Mouse (Mus musculus): ENCODE results near the gene Adcy4.

Gene Adcy4

DNA sequence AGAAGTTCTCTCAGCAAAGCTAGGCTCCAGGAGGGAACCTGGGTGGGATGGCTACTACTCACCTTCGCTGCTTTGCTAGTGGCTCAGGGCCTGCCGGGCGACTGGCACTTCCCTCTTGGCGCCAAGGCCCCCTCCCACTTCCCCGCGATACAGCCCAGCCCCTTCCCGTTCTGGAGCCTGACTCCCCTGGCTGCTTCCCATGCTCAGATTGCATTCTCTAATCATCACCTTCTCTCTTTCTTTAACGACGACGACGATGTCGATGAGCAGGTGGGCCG is at the start of gene Adcy4:
Adcy4 (minus strand) TSS at position 138 of the 278 bp plus-strand sequence.
- DNase-seq: no peak

DNA sequence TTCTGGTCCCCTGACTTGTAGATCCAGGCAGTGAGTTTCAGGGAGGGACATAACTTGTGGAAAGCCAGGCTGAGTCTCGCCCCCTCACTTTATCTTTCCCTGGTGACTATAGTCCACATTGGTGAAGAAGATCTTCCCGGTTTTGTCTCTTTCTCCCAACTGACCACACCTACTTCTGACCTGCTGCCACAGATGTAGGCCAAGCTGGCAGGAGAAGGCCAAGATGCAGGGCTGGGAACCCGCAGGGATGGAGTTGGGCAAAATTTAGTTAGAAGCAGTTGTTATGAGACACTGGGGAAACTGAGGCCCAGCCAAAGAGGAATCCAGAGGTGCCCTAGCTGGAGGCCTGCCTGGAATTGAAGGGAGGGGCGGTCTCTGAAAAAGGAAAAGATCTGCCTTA is 49.2 kb upstream of the Adcy4 start:
- no peak for DNase-seq

DNA sequence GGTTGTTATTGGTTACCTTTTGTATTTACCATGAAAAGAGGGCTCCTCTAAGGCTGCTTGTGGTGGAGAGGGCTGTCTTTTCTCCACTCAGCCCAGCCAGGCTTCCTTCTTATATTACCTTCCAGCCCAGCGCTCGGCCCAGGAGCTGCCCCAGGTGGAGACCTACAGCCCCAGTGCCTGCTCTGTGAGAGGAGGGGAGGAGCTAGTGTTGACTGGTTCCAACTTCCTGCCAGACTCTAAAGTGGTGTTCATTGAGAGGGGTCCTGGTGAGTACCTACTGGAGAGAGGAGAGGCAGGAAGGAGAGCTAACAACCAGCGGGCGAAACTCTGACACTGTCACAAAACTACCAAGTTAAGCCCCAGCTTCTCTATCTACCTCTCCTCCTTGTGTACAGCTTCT is 46.4 kb upstream of the Adcy4 start:
- DNase-seq: peak; percentile 21

DNA sequence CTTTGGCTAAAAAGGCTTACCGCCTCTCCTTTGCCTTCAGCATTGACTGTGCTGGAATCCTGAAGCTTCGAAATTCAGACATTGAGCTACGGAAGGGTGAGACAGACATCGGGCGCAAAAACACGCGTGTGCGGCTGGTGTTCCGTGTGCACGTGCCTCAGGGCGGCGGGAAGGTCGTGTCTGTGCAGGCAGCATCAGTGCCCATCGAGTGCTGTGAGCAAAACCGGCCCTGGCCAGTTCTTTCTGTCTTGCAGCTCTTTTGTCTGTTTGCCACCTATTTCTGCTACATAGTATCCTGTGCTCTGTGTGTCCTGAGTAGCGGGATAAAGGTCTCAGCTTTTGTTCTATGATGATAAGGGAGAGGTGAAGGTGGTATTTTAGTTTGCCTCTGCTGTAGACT is 46.0 kb upstream of the Adcy4 start:
- DNase-seq: peak; percentile 5

DNA sequence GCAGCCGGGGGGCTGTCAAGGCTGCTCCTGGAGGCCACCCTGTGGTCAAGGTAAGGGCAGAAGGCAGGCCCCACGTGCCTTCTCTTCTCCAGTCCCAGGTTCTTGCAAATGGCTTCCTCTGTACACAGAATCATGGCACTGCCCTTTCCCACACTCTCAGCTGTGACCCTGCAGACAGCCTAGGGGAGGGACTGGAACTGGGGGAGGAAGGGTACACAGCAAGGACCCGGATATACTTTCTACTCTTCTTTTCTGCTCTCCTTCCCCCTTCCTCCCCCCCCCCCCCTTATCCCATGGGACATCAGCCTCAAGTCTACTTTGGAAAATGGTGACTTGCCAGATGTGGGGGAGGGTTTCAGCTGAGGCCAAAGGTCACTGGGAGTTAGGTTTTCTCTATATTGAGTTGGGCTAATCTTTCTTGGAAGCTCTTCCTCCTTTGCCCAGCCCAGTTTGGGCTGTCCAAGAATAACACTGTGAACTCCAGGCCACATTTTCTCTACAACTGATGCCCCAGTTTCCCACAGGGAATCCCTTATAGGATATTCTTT is 44.9 kb upstream of the Adcy4 start:
- DNase-seq: peak; percentile 3

DNA sequence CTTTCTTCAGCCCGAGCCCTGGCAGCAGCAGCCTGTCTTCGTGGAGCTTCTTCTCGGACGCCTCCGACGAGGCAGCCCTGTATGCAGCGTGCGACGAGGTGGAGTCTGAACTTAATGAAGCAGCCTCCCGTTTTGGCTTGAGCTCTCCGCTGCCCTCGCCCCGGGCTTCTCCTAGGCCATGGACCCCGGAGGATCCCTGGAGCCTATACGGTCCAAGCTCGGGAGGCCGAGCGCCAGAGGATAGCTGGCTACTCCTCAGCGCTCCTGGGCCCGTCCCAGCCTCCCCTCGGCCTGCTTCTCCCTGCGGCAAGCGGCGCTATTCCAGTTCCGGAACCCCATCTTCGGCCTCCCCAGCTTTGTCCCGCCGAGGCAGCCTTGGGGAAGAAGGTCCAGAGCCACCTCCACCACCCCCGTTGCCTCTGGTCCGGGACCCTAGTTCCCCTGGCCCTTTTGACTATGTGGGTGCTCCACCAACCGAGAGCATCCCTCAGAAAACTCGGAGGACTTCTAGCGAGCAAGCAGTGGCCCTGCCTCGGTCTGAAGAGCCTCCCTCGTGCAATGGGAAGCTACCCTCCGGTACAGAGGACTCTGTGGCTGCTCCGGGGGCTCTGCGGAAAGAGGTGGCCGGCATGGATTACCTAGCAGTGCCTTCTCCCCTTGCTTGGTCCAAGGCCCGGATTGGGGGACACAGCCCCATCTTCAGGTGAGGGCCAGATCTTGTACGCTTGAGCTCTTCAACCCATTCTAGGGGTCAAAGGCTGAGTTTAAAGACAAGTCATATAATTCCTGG is 42.9 kb upstream of the Adcy4 start:
- peak; percentile 20 for DNase-seq

DNA sequence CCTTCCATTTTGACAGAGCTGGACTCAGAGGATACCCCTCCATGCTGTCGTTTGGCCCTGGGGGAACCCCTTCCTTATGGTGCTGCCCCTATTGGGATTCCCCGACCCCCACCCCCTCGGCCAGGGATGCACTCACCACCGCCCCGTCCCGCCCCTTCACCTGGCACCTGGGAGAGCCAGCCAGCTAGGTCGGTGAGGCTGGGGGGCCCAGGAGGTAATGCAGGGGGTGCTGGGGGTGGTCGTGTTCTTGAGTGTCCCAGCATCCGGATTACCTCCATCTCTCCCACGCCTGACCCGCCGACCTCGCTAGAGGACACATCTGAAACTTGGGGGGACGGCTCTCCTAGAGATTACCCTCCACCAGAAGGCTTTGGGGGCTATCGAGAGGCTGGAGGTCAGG is 42.2 kb upstream of the Adcy4 start:
- DNase-seq: peak; percentile 10

DNA sequence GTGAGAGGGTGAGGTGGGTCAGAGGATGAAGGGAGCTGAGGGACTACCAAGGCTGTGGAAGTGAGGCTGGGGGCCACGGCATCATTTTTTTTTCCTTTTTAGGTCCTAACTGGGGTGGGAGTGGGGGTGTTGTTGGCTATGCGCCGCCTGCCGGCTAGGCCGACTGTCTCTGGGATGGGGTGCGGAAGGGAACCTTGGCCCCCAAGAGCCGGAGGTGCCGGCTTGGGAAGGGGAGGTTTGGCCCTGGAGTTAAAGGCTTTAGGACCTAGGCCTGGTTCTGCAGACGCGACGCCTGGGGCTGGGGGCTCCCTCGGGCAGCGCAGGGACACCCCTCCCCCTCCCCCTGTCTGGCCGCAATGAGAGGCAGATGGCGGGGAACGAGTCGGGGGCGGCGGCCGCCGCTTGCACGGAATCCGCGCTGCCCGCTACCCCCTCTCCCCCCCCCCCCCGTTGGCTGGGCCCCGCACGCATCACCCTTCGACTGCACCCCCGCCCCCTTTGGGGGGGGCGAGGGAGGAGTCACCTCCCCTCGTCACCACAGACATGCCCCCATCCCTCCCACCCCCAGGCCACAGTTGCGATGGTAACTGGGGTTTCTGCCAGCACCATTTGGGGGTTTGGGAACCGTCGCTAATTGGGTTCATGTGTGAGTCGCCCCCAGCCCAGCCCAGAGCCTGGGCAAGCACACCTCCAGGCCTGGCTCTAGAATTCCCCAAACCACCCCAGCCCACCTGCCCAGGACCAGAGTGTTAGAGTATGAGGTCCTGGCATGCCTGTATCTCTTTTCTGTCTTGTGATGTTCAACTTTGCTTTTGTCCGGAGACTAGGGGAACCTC is 41.5 kb upstream of the Adcy4 start:
- DNase-seq: peak; percentile 50

DNA sequence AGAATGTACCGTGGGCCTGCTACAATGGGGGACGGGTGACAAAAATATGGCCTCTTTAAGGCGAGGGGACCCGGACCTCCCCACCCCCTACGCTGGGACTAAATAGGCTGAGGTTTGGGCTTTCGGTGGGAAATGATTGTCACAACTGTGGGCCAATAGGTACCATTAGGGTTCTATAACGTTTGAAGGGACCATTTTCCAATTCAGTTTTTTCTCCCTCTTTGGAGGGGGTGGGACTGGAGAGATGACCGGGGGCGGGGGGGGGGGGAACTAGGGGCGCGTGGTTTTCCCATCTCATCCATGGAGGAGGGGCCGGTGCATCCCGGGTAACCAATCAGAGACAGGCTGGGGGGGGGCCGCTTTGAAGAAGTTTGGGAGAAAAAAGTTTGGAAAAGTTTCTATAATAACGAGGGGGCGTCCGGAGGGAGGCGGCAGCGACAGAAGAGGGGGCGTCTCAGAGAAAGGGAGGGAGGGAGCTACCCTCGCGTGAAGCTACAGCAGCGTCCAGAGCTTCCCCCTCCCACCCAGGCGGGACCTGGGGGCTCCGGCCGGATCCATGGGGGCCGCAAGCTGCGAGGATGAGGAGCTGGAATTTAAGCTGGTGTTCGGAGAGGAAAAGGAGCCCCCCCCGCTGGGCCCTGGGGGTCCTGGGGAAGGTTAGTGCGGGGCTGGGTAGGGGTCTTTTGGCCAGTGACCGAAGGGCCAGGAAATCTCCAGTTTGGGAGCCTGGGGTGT is 40.8 kb upstream of the Adcy4 start:
- DNase-seq: peak; percentile 25

DNA sequence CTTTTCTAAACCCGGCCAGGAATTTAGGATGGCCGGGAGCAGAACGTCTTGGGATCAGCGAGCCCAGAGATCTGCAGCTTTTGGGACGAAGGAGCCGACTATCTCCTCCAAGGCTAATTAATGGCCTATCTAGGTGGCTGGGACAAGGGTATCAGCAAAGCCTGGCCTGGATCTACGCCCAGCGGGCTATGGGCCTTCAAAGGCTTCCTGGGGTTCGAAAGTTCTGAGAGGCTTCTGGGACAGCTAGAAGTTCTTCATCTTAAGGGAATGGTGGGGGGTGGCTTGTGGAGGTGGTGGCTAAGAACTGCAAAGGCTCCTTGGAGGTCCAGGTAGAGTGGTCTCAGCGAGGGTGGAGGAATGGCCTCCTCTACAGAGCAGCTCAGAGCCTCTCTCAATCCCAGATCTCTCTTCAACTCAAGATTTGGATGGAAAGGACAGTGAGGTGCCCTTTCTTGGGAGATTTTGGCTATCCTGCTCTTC is 40.1 kb upstream of the Adcy4 start:
- peak; percentile 6 for DNase-seq

DNA sequence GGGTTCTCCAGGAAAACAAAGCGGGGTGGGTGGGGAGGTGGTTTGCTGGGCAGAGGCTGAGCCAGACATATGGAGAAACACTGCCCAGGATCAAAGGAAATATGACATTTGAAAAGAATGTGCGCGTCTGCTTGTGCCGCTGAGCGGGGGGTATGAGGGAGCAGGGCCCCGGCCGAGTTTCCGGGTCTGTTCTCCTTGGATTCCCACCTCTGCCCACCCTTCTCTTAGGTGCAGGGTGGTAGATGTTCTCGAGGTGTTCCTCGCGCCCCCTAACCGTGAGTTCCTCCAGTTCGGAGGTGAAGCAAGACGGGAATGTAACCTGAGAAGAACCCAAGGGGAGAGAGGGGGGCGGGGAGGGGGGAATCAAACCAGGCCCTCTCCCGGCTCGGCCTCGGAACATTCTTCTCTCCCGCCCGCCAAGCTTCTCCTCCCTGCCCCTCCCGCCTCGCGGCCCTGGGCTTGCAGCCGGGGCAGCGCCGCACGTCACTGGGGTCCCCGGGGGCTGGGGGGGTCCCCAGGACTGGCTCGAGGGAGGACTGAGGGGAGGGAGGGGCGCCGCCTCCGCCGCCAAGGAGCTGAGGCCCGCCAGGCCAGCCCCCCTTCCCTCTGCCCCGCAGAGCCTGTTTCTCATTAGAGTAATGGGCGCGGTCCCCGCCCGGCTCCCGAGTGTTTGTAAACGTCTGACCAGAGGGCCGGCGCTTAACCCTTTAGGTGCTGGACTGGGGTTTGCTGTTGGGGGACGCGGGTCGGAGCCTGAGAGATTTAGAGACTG is 39.3 kb upstream of the Adcy4 start, which contains the start of gene Nfatc4:
Nfatc4 (plus strand) TSS at position 154 of the 772 bp plus-strand sequence.
- peak; percentile 46 for DNase-seq

DNA sequence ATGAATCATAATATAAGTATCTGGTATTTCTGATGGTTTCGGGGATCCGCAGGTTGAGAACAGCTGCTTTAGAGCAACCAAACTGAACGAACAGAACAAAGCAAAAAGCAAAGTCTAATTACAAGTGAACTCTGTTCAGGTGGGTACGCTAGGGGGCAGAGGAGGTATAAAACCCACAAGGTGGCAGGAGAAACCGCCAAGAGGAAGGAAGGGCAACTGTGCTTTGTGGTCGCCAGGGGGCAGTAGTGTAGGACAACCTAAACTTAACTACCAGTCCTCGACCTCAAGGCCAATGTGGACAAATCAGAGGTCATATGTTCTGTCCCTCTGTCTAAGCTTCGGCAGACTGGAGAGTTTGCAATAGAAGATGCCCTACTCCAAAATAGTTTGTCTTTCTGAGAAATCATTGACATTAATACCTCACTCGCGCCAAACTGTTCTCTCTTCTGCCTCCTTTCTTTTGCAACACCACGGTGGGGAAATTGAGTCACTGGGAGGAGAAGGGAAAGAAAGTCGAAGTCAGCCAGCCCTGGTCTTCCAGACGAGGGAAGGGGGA is 38.6 kb upstream of the Adcy4 start:
- DNase-seq: peak; percentile 87

DNA sequence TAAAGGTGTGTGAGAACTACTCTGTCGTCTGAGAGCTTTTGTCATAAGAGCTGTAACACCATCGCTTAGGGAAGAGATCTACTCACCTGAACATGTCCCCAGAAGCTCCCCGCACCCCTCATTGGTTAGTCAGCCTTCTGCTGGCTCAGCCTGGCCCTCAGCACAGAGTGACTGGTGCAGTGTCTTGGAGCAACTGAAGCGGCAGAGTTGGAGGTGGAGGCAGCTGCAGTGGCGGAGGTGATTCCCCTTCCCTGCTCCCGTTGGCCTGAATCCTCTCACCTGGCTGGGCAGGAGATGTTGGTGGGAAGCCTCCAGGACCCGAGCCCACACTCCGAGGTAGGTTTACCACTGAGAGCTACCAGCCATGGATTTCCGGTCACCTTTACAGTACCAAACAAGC is 36.7 kb upstream of the Adcy4 start:
- DNase-seq: peak; percentile 4

DNA sequence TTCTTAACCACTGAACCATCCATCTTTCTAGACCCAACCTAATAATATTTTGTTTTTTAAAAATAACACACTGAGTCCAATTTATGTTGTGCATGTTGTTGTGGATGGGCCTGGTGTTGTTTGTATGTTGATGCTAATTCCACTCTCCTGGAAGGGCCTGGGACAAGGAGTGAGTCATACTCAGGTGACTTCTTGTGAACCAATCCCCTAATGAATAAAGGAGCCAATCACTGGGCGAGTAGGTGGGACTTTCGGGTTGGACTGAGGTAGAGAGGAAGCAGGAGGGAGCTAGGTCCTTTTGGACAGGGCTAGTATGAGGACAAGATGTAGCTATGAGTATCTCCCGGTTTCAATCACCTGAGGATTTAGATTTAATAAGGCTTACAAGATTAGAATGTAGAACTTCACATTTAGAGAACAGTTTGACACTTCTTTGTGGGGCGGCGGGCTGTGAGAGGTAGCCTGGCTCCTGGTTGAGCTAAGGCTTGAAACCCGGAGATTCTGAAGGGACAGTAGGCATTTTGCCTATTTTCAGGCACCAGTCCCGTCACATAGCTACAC is 36.0 kb upstream of the Adcy4 start:
- peak; percentile 2 for DNase-seq

DNA sequence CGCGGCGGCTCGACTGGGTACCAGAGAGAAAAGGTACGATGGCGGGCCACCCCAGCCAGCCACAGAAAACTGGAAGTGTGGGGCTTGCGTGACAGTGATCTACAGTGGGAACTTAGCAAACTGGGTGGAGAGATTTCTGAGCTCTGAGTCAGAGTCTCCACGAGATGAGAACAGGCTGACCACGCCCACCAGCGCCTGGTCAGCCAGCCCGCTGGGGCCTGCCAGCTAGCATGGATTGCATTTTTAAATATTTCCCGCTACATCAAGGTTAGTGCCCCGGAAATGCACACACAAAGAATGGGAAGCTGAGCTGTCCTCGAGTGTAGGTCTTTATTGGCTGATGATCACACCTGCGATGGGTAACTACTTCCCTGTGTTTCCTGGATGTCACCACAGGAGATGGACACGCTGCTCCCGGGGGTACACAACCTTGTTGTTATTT is 31.4 kb upstream of the Adcy4 start:
- DNase-seq: peak; percentile 20

DNA sequence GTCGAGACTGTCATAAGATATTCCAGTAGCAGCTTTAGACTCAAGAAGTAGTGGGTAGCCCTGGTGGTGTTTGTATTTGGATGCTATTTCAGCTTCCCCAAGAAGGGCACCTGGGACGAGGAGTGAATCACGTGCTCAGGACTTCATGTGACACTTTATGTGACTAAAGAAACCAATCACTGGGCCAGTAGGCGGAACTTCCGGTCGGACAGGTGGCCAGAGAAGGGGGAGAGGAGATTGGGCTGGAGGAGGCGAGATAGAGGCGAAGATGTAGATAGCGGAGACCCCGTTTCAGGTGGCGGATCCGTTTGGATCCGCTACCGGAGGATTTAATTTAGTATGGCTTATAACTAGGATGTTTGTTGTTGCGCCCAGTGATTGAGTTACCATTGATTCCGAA is 31.0 kb upstream of the Adcy4 start:
- peak; percentile 58 for DNase-seq

DNA sequence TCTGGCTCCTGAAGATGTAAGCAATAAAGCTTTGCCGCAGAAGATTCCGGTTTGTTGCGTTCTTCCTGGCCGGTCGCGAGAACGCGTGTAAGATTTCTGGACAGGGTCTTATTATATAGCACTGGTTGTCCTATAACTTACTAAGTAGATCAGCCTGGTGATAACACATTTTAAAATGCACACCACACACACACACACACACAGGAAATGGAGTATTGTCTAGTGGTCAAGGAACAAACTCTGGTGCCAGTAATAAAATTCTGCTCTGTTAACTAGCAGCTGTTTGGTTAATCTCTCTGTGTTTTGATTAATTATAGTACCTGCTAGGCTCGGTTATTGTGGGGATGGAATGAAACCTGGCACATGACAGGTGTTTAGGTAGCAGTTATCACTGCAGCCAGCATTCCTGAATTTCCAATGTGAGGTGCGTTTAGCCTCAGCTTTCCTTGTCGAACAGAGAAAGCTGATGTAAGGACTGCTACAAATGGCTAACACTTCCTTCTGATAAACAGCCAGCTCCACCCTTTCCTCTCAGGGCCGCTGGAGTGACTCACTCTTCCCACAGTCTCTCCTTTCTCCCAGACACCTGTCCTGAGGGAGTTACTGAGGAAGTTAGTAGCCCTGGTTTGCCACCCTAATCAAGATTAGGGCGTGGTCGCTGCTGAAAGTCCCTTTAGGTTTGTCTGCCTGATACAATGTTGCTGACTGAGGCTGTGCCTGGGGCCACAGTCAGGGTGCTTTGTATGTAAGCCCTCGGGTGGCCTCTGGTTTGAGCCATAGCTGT is 11.7 kb upstream of the Adcy4 start:
- no peak for DNase-seq

DNA sequence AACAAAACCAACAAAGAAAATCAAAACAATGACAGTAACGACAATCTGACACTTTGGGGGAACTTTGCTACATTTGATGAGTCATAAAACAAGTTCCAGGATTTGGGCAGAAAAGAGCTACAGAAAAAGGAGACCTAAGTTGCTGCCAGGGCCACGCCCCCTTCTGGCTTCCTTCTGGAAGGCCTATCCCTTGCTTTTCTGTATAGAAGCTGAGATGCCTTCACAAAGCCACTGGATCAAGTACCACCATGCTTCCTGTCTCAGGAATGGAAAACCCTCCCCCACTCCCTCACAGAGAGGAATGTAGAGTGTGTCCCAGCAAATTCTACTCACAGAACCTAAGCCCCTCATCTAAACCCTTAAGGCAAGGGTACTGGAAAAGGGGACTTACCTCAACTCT is 10.1 kb upstream of the Adcy4 start:
- no peak for DNase-seq

DNA sequence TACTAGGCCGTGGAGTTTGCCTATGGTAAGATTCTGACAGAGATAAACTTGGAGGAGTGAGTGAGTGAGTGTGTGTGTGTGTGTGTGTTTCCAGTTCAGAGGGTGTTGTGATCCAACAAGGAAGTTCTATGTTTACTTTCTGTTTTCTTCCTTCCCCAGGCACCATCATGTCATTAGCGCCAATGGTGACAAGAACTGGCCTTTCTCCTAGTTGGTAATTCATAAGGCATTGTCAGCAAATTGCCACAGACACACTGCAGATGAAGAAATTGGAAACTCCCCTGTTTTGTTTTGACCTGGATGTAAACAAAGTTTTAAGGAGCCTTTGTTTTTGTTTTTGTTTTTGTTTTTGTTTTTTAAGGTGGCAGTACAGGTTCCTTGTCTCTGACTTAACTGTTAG is 9.6 kb upstream of the Adcy4 start:
- DNase-seq: no peak

DNA sequence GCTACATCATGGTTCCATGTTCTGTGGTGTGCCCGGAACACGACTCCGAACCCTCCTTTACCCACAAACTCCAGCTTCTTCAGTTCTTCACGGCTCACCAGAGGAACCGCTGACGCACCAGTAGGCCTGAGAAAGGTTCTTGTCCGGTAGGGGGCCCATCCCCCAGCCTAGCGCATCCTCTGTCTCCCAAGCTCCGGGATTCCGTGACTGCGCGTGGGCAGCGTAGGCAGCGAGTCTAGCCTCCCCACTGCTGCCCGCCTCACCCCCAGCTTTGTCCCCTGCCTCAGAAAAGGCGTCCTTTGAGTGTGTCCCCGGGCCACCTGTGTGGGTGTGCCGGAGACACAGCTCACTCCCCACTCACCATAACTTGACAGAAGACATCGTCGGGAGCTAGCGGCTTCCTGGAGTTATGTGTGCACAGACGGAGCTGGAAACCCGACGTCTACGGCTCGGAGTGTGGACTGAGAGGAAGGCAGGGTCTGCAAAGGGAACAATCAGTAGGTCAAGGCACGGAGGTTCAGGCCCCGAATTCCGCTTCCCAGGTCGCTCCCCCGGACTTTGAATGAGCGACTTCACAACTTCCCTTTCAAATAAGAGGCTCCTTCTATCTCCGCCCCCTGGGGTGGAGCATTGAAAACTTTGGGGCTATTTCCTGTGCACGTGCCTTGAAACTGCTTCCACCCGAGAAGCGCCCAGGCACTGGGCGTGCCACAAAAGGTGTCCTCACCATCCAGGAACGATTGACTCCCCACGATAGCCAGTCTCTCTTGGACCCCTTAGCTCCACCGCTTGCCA is 4.6 kb upstream of the Adcy4 start, which contains the start of gene Ripk3:
Ripk3 (minus strand) TSS at position 610 of the 795 bp plus-strand sequence.
- peak; percentile 76 for DNase-seq

Data from thymus, postnatal 4 days (tissue).